Mouse (Mus musculus): ENCODE results near the gene Sptssb.

DNA sequence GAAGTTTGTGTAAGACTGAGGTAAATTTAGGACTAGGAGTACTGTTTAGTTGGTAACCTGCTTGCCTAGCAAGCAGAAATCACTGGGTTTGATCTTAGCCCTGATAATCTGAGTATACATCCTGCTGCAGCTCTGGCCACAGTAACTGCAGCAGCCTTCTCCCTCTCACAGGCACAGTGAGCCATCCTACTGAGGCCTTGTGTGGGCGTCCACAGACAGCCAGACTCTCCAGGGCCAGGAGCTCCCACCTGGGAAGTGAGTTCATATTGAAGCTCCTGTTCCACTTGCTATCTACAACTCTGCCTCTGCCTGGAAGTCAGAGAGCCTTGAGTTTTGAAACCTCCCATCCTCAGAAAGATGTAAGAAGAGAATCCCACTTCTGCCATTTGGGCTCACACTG is 24.0 kb upstream of the Sptssb start:
- no peak for TF ChIP-seq CTCF (IDR thresholded peaks at IDR 0.05)
- TF ChIP-seq EP300 (IDR thresholded peaks at IDR 0.05), result no peak
